Mouse (Mus musculus) E14TG2a.4 (cell line): ENCODE data around the gene H2afx.

ENCODE experiments used
- H3K27me3 ChIP-seq: 2 replicates; pipeline ENCODE4 v1.6.1; 2014; ENCODE audit warnings: low read length, control low read depth; ENCODE audit not compliant: insufficient read depth
- H3K36me3 ChIP-seq: 2 replicates; pipeline ENCODE4 v1.6.1; 2014; ENCODE audit warnings: low read length, control low read depth; ENCODE audit not compliant: insufficient read depth
- H3K4me1 ChIP-seq: replicated peaks from 2 replicates; pipeline ENCODE4 v1.6.1; 2014; ENCODE audit warnings: low read depth, low read length, control low read depth
- H3K4me3 ChIP-seq: replicated peaks from 2 replicates; pipeline ENCODE4 v1.5.1; 2014; ENCODE audit warnings: mild to moderate bottlenecking, low read length
- H3K9me3 ChIP-seq: 2 replicates; pipeline ENCODE4 v1.6.1; 2014; ENCODE audit warnings: low read length, control low read depth
- CTCF ChIP-seq: conservative IDR thresholded peaks from 2 replicates; pipeline ENCODE4 v1.5.1; 2014; ENCODE audit warnings: low read length
- NANOG ChIP-seq: IDR thresholded peaks from 2 replicates; pipeline ENCODE4 v1.6.1; 2014; ENCODE audit warnings: borderline replicate concordance, low read length, mixed read lengths
- POU5F1 ChIP-seq: IDR thresholded peaks from 2 replicates; pipeline ENCODE4 v1.6.1; 2014; ENCODE audit warnings: low read length, borderline replicate concordance

Gene H2afx

DNA sequence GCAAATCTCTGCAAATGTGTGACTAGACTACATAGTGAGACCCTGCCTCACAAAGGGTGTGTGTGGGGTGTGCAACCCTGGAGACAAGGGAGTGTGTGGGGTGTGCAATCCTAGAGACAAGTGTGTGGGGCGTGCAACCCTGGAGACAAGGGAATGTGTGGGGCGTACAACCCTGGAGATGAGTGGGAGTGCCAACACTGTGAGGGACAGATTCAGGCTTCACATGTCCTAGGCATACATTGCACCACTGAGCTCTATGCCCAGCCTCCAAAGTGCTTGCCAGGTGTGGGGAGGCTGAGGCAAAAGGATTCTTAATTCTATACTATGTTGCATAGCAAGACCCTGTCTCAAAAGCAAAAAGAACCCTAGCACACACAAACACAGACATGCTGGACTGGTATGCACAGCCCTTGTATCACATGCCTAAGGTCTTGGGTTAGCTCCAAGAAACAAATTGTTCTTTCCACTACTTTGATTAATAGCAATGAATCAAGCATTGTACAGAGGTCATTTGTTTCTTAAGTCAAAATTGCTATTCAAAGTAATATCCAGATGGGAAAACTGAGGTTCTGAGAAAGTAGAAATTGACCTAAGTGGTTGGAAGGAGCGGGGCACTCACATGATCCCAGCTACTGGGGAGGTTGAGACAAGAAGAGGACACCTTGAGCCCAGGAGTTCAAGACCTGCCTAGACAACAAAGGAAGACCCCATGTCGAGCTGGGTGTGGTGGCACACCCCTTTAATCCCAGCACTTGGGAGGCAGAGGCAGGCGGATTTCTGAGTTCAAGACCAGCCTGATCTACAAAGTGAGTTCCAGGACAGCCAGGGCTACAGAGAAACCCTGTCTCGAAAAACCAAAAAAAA, 11.3 kb downstream of the H2afx start:
- TF ChIP-seq CTCF (no peak), POU5F1 (no peak), NANOG (no peak)
- Histone ChIP-seq H3K9me3 (no peaks in the 10 kb centered on the region), H3K4me1 (peaks cover 82% of the 10 kb centered on the region), H3K27me3 (no peaks in the 10 kb centered on the region), H3K4me3 (0 out of 2 replicates have a peak overlapping the region, but pooled peaks have one; percentile 0), H3K36me3 (peaks cover 54% of the 10 kb centered on the region)

- Histone ChIP-seq H3K27me3 (no peaks in the 10 kb centered on the region), H3K36me3 (peaks cover 54% of the 10 kb centered on the region), H3K9me3 (no peaks in the 10 kb centered on the region), H3K4me3 (0 out of 2 replicates have a peak overlapping the region, but pooled peaks have one; percentile 10), H3K4me1 (peaks cover 69% of the 10 kb centered on the region)
- TF ChIP-seq NANOG (no peak), CTCF (no peak)
Observed at GRCm38 (mm10) chr9:44347166-44347565, 12.7 kb downstream of the H2afx start.

- H3K4me1 ChIP-seq: peaks cover 69% of the 10 kb centered on the region
- H3K4me3 ChIP-seq: 0 out of 2 replicates have a peak overlapping the region, but pooled peaks have one; percentile 10
- no peaks in the 10 kb centered on the region for H3K27me3 ChIP-seq
- peaks cover 54% of the 10 kb centered on the region for H3K36me3 ChIP-seq
- H3K9me3 ChIP-seq: no peaks in the 10 kb centered on the region
- TF ChIP-seq POU5F1 (no peak), CTCF (no peak), NANOG (no peak)
Observed at GRCm38 (mm10) chr9:44347621-44348020, 13.1 kb downstream of the H2afx start.

DNA sequence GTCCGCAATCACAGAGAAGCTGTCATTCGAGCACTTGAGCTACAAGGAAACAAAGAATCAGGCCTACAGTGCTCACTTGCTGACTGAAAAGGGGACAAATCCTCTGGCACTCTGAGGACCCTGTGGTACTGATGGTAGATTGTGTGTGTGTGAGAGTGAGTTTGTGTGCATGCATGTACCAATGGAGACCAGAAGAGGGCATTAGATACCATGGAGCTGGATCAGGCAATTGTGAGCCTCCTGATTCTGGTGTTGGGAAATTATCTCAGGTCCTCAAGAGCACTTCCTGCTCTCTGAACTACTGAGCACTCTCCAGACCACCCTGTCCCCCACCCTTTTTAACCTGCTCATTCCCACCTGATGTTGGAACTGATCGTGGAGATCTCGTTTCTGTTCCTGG, 14.1 kb downstream of the H2afx start:
- no peaks in the 10 kb centered on the region for H3K27me3 ChIP-seq
- H3K4me1 ChIP-seq: peaks cover 69% of the 10 kb centered on the region
- no peak for TF ChIP-seq POU5F1
- TF ChIP-seq CTCF: peak; percentile 28; the same call in 1 of the 2 replicates
- no peaks in the 10 kb centered on the region for H3K9me3 ChIP-seq
- 0 out of 2 replicates have a peak overlapping the region, but pooled peaks have one; percentile 7 for H3K4me3 ChIP-seq
- H3K36me3 ChIP-seq: peaks cover 58% of the 10 kb centered on the region

GRCm38 (mm10) chr9:44351396-44351795, 16.9 kb downstream of the H2afx start:
- no peaks in the 10 kb centered on the region for H3K9me3 ChIP-seq
- H3K4me1 ChIP-seq: peaks cover 52% of the 10 kb centered on the region
- TF ChIP-seq POU5F1 (no peak), NANOG (no peak), CTCF (no peak)
- no peak overlapping the region for H3K4me3 ChIP-seq
- H3K36me3 ChIP-seq: peaks cover 87% of the 10 kb centered on the region
- no peaks in the 10 kb centered on the region for H3K27me3 ChIP-seq

DNA sequence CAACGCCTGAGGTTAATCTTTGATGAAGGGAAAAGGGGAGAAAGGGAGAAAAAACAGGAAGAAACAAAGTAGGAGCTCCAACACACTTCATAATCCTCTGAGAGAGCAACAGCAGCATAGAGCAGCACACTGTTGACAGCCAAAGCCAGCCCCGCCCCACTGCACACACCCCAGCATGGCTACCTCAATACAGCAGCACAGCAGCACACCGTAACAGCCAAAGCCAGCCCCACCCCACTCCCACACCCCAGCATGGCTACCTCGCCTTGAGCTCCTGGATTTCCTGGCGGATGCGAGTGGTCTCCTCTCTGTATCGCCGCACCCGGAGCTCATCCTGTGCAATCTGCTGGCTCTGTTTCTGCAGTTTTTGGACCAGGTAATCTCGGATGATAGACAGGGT, 17.8 kb downstream of the H2afx start:
- Histone ChIP-seq H3K4me3 (peak overlapping the region; percentile 24; the same call in 1 of the 2 replicates), H3K27me3 (no peaks in the 10 kb centered on the region), H3K9me3 (no peaks in the 10 kb centered on the region), H3K36me3 (peaks cover 94% of the 10 kb centered on the region), H3K4me1 (peaks cover 44% of the 10 kb centered on the region)
- TF ChIP-seq POU5F1 (no peak), NANOG (no peak), CTCF (no peak)

- Histone ChIP-seq H3K27me3 (no peaks in the 10 kb centered on the region), H3K4me3 (peak overlapping the region; percentile 24; the same call in 1 of the 2 replicates), H3K4me1 (peaks cover 36% of the 10 kb centered on the region), H3K36me3 (peaks cover 94% of the 10 kb centered on the region), H3K9me3 (no peaks in the 10 kb centered on the region)
- TF ChIP-seq NANOG (no peak), CTCF (no peak), POU5F1 (no peak)
Observed at GRCm38 (mm10) chr9:44353142-44353541, 18.6 kb downstream of the H2afx start.

DNA sequence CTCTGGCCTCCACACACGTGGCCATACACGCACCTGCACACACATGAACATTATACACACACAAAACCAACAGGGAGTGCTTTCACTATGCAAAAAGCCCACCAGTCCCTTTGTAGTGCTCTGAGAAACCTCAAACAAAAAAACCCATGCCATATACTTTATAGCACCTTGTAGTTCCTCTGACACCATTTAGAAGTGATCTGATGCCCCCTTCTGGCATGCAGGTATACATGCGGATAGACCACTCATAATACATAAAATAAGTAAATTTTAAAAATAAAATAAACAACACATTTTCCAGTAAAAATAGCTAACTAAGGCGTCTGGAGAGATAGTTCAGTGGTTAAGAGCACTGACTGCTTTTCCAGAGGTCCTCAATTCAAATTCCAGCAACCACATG, 22.7 kb downstream of the H2afx start:
- no peaks in the 10 kb centered on the region for H3K9me3 ChIP-seq
- H3K36me3 ChIP-seq: peaks cover 79% of the 10 kb centered on the region
- H3K4me3 ChIP-seq: no peak overlapping the region
- no peaks in the 10 kb centered on the region for H3K27me3 ChIP-seq
- H3K4me1 ChIP-seq: peaks cover 31% of the 10 kb centered on the region
- peak; percentile 28; the same call in 1 of the 2 replicates for TF ChIP-seq CTCF
- no peak for TF ChIP-seq POU5F1
- no peak for TF ChIP-seq NANOG
